Mouse (Mus musculus): ENCODE measurements around the gene Srrm1. TPM values are rescaled to one million over a fixed set of nuclear protein-coding genes. Genes with fewer than 3 reads are reported as not detected.

The Srrm1 gene
- total and polyA plus RNA-seq, 3 experiments = 26.9 to 285 (median 138) TPM

DNA sequence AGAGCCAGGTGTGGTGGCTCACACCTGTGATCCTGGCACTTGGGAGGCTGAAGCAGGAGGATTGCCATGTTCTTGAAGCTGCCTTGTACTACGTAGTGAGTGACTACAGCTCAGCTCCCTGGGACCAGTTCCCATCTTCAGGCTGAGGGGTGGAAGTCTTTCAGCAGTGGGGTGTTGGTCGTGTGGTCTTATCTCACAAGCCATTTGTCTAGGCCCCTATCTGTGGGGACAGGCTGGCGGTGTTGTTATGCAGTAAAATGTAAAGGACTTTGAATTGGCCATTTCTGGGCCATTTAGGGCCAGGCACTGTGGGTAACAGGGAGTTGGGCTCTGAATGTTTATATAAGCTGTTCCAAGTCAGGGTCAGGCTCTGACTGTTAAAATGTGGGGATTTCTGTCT lies 65.1 kb downstream of the Srrm1 start:
- peak overlapping the region; percentile 28; the same call in 1 of the 2 replicates for H3K9ac ChIP-seq (ENCODE audit: control insufficient read depth, low read depth, low read length, poor library complexity, severe bottlenecking)
- no peaks in the 10 kb centered on the region for H3K9me3 ChIP-seq (replicated peaks; ENCODE audit: insufficient read depth, low read length)
- no peaks in the 10 kb centered on the region for H3K79me2 ChIP-seq (ENCODE audit: control insufficient read depth, insufficient read depth, low read length, poor library complexity)
- H3K36me3 ChIP-seq (ENCODE audit: control insufficient read depth in 1 of 2, insufficient read depth in 2 of 2, low read length in 2 of 2) = peaks cover 0 to 31% of the 10 kb centered on the region in 2 experiments; a peak in 2 of 4 replicates
- no peak overlapping the region for H3K4me3 ChIP-seq (ENCODE audit: control insufficient read depth in 1 of 2, insufficient read depth in 1 of 2, low read depth in 2 of 2, low read length in 2 of 2)
- H3K27ac ChIP-seq (ENCODE audit: control insufficient read depth, low read depth, low read length) = peak overlapping the region; percentile 81
- H3K27me3 ChIP-seq (ENCODE audit: control insufficient read depth in 1 of 2, insufficient read depth in 2 of 2, low read length in 2 of 2) = no peaks in the 10 kb centered on the region
- DNase-seq (ENCODE audit: low read depth, low spot score) = peak; percentile 86
- peaks cover 15 to 45% of the 10 kb centered on the region in 2 experiments for H3K4me1 ChIP-seq (ENCODE audit: control insufficient read depth in 1 of 2, insufficient read depth in 2 of 2, low read length in 2 of 2)
- peak; percentile 98 for TF ChIP-seq TAL1 (IDR thresholded peaks at IDR 0.05; ENCODE audit: low read length)
- no peak for TF ChIP-seq BHLHE40 (IDR thresholded peaks at IDR 0.05; ENCODE audit: borderline replicate concordance, low read depth, low read length)
- no peak for TF ChIP-seq RAD21 (IDR thresholded peaks at IDR 0.05; ENCODE audit: low read depth, low read length)
- peak; percentile 55; the same call in 1 of the 2 replicates for TF ChIP-seq TBP (IDR thresholded peaks at IDR 0.05; ENCODE audit: low read depth, low read length)
- no peak for TF ChIP-seq GABPA (IDR thresholded peaks at IDR 0.05; ENCODE audit: low read depth, low read length)
- TF ChIP-seq MAFK (IDR thresholded peaks at IDR 0.05; ENCODE audit: borderline replicate concordance, low read depth, low read length) = no peak
- TF ChIP-seq CHD2 (IDR thresholded peaks at IDR 0.05; ENCODE audit: low read length) = no peak
- TF ChIP-seq POLR2AphosphoS5 (IDR thresholded peaks at IDR 0.05; ENCODE audit: borderline replicate concordance, low read depth, low read length) = no peak
- no peak for TF ChIP-seq USF1 (IDR thresholded peaks at IDR 0.05; ENCODE audit: low read depth, low read length)
- peak; percentile 88 for TF ChIP-seq SIN3A (IDR thresholded peaks at IDR 0.05; ENCODE audit: low read length)
- peak; percentile 40; the same call in 1 of the 2 replicates for TF ChIP-seq HCFC1 (IDR thresholded peaks at IDR 0.05; ENCODE audit: low read depth, low read length)
- TF ChIP-seq KAT2A (conservative IDR thresholded peaks at IDR 0.05; ENCODE audit: low read depth, low read length) = no peak
- peak; percentile 51; the same call in 1 of the 2 replicates for TF ChIP-seq POLR2AphosphoS2 (IDR thresholded peaks at IDR 0.05; ENCODE audit: low read length)
- TF ChIP-seq JUND (IDR thresholded peaks at IDR 0.05; ENCODE audit: low read depth, low read length) = 0 out of 2 replicates have a peak, but pooled peaks have one; percentile 27
- no peak for TF ChIP-seq ZKSCAN1 (IDR thresholded peaks at IDR 0.05; ENCODE audit: low read depth, low read length)
- no peak for TF ChIP-seq POLR2A (IDR thresholded peaks at IDR 0.05; ENCODE audit: control insufficient read depth in 1 of 2, insufficient read depth in 1 of 2, low read depth in 1 of 2, low read length in 2 of 2, poor library complexity in 1 of 2)
- peak; percentile 90 for TF ChIP-seq MAZ (IDR thresholded peaks at IDR 0.05; ENCODE audit: low read depth, low read length)
- TF ChIP-seq ETS1 (IDR thresholded peaks at IDR 0.05; ENCODE audit: low read depth, low read length) = peak; percentile 89
- TF ChIP-seq MAX (IDR thresholded peaks at IDR 0.05; ENCODE audit: low read length) = 0 out of 2 replicates have a peak, but pooled peaks have one; percentile 59
- TF ChIP-seq TCF12 (IDR thresholded peaks at IDR 0.05; ENCODE audit: low read depth, low read length) = peak; percentile 97
- TF ChIP-seq ZNF384 (IDR thresholded peaks at IDR 0.05; ENCODE audit: low read depth, low read length) = peak; percentile 33; the same call in 1 of the 2 replicates
- TF ChIP-seq NRF1 (IDR thresholded peaks at IDR 0.05; ENCODE audit: insufficient read depth, low read depth, low read length, poor library complexity, severe bottlenecking) = 0 out of 2 replicates have a peak, but pooled peaks have one; percentile 9
- no peak for TF ChIP-seq ZMIZ1 (IDR thresholded peaks at IDR 0.05; ENCODE audit: low read depth, low read length)
- 0 out of 2 replicates have a peak, but pooled peaks have one; percentile 29 for TF ChIP-seq MYB (IDR thresholded peaks at IDR 0.05; ENCODE audit: low read depth, low read length)
- peak; percentile 93 to 95 for TF ChIP-seq EP300 (IDR thresholded peaks at IDR 0.05; ENCODE audit: low read depth in 1 of 2, low read length in 2 of 2)
- TF ChIP-seq GATA1 (IDR thresholded peaks at IDR 0.05; ENCODE audit: low read depth, low read length) = peak; percentile 94
- TF ChIP-seq UBTF (IDR thresholded peaks at IDR 0.05; ENCODE audit: borderline replicate concordance, insufficient read depth, low read depth, low read length) = no peak
- TF ChIP-seq MXI1 (IDR thresholded peaks at IDR 0.05; ENCODE audit: low read depth, low read length) = peak; percentile 44; the same call in 1 of the 2 replicates
- TF ChIP-seq CTCF (IDR thresholded peaks at IDR 0.05 in 2 of 3, conservative IDR thresholded peaks at IDR 0.05 in 1 of 3; ENCODE audit: control insufficient read depth in 1 of 3, insufficient read depth in 1 of 3, low read depth in 2 of 3, low read length in 3 of 3, poor library complexity in 1 of 3, severe bottlenecking in 1 of 3) = no peak
- peak; percentile 33; the same call in 1 of the 2 replicates for TF ChIP-seq ELF1 (IDR thresholded peaks at IDR 0.05; ENCODE audit: low read depth, low read length)
- no peak for TF ChIP-seq MYC (IDR thresholded peaks at IDR 0.05; ENCODE audit: low read depth, low read length)
- TF ChIP-seq NELFE (IDR thresholded peaks at IDR 0.05; ENCODE audit: low read depth, low read length) = no peak
- 0 out of 2 replicates have a peak, but pooled peaks have one; percentile 14 for TF ChIP-seq SMC3 (IDR thresholded peaks at IDR 0.05; ENCODE audit: low read depth, low read length)
- no peak for TF ChIP-seq ZC3H11A (IDR thresholded peaks at IDR 0.05; ENCODE audit: low read depth, low read length)
- no peak for TF ChIP-seq MEF2A (IDR thresholded peaks at IDR 0.05; ENCODE audit: extremely low read depth, insufficient replicate concordance, low read depth, low read length, poor library complexity, severe bottlenecking)
- TF ChIP-seq CHD1 (IDR thresholded peaks at IDR 0.05; ENCODE audit: low read depth, low read length) = no peak
- TF ChIP-seq USF2 (IDR thresholded peaks at IDR 0.05; ENCODE audit: borderline replicate concordance in 1 of 2, insufficient read depth in 1 of 2, low read depth in 1 of 2, low read length in 2 of 2) = no peak
